Mouse (Mus musculus): ENCODE data around the gene Cacng7. TPM values are rescaled to one million over a fixed set of nuclear protein-coding genes. Genes with fewer than 3 reads are reported as not detected.
A peak's percentile ranks its signal among the peaks of the same experiment; 100 is the strongest.
"Not testable (repeated sequence)": the region's sequence is repeated elsewhere in the genome, so short reads cannot be mapped to it uniquely, and the experiment has no call there.

The Cacng7 gene
- total RNA-seq, 2 experiments from 2014 or later: 128 to 138 TPM

GRCm38 (mm10) chr7:3390413-3391080 lies 57.8 kb downstream of the Cacng7 start, which contains the start of gene Cacng8:
Gene Cacng8, plus strand, starts transcription at chr7:3390683.
- peak within 1 kb of the TSS; percentile 60 for H3K4me3 ChIP-seq
- H3K27ac ChIP-seq: peak within 1 kb of the TSS; percentile 96
- no peak for DNase-seq (ENCODE audit: low spot score in 2 of 2)
- no peak for TF ChIP-seq CTCF (conservative IDR thresholded peaks at IDR 0.05)

GRCm38 (mm10) chr7:3391081-3391451 lies 58.3 kb downstream of the Cacng7 start:
- no peak for TF ChIP-seq CTCF (conservative IDR thresholded peaks at IDR 0.05)
- DNase-seq (ENCODE audit: low spot score in 2 of 2): no peak

GRCm38 (mm10) chr7:3391809-3392208 lies 59.1 kb downstream of the Cacng7 start:
- no peak for TF ChIP-seq CTCF (conservative IDR thresholded peaks at IDR 0.05)
- peak overlapping the region; percentile 60 for H3K4me3 ChIP-seq
- H3K27ac ChIP-seq: peak overlapping the region; percentile 96
- DNase-seq (ENCODE audit: low spot score in 2 of 2): peak in 1 of 2 experiments; percentile 58

More at GRCm38 (mm10) chr7:3391081-3391451, 58.3 kb downstream of the Cacng7 start:
- Histone ChIP-seq H3K27ac (peak overlapping the region; percentile 96), H3K4me3 (peak overlapping the region; percentile 60)

GRCm38 (mm10) chr7:3397355-3397754 lies 64.6 kb downstream of the Cacng7 start:
- DNase-seq (ENCODE audit: low spot score in 2 of 2): no peak

GRCm38 (mm10) chr7:3397797-3398196 lies 65.0 kb downstream of the Cacng7 start:
- Histone ChIP-seq H3K4me3 (peak overlapping the region; percentile 60), H3K27ac (peak overlapping the region; percentile 46; the same call in 1 of the 2 replicates)
- DNase-seq (ENCODE audit: low spot score in 2 of 2): no peak
- TF ChIP-seq CTCF (conservative IDR thresholded peaks at IDR 0.05): no peak

More at GRCm38 (mm10) chr7:3397355-3397754, 64.6 kb downstream of the Cacng7 start:
- Histone ChIP-seq H3K4me3 (peak overlapping the region; percentile 60), H3K27ac (peak overlapping the region; percentile 46; the same call in 1 of the 2 replicates)
- no peak for TF ChIP-seq CTCF (conservative IDR thresholded peaks at IDR 0.05)

- TF ChIP-seq CTCF (conservative IDR thresholded peaks at IDR 0.05): peak; percentile 55
- DNase-seq (ENCODE audit: low spot score in 2 of 2); H3K27ac ChIP-seq: not testable (repeated sequence)
- H3K4me3 ChIP-seq: peak overlapping the region; percentile 60; the same call in 1 of the 2 replicates
Measured at GRCm38 (mm10) chr7:3398363-3398762, 65.6 kb downstream of the Cacng7 start.

GRCm38 (mm10) chr7:3399937-3400336 lies 67.2 kb downstream of the Cacng7 start:
- Histone ChIP-seq H3K4me3 (no peak overlapping the region), H3K27ac (no peak overlapping the region)
- DNase-seq (ENCODE audit: low spot score in 2 of 2): no peak
- no peak for TF ChIP-seq CTCF (conservative IDR thresholded peaks at IDR 0.05)

GRCm38 (mm10) chr7:3409729-3410520 lies 77.2 kb downstream of the Cacng7 start:
- Histone ChIP-seq H3K4me3 (no peak overlapping the region), H3K27ac (no peak overlapping the region)
- no peak for DNase-seq (ENCODE audit: low spot score in 2 of 2)
- no peak for TF ChIP-seq CTCF (conservative IDR thresholded peaks at IDR 0.05)

GRCm38 (mm10) chr7:3411160-3411941 lies 78.6 kb downstream of the Cacng7 start:
- H3K4me3 ChIP-seq: peak overlapping the region; percentile 51
- no peak for DNase-seq (ENCODE audit: low spot score in 2 of 2)
- H3K27ac ChIP-seq: peak overlapping the region; percentile 72
- TF ChIP-seq CTCF (conservative IDR thresholded peaks at IDR 0.05): 0 out of 2 replicates have a peak, but pooled peaks have one; percentile 25

- Histone ChIP-seq H3K4me3 (peak overlapping the region; percentile 51), H3K27ac (peak overlapping the region; percentile 72)
- peak; percentile 69 for TF ChIP-seq CTCF (conservative IDR thresholded peaks at IDR 0.05)
- no peak for DNase-seq (ENCODE audit: low spot score in 2 of 2)
Measured at GRCm38 (mm10) chr7:3412036-3412435, 79.3 kb downstream of the Cacng7 start.

- no peak for TF ChIP-seq CTCF (conservative IDR thresholded peaks at IDR 0.05)
- no peak for DNase-seq (ENCODE audit: low spot score in 2 of 2)
- H3K27ac ChIP-seq: peak overlapping the region; percentile 86
- H3K4me3 ChIP-seq: peak overlapping the region; percentile 49
Measured at GRCm38 (mm10) chr7:3414888-3415287, 82.1 kb downstream of the Cacng7 start.

GRCm38 (mm10) chr7:3415378-3415777 lies 82.6 kb downstream of the Cacng7 start:
- DNase-seq (ENCODE audit: low spot score in 2 of 2): no peak
- Histone ChIP-seq H3K27ac (peak overlapping the region; percentile 86), H3K4me3 (peak overlapping the region; percentile 49)
- TF ChIP-seq CTCF (conservative IDR thresholded peaks at IDR 0.05): no peak

Small RNA genes lying within 50 kb of the gene (microRNA-seq; reads per million reads assigned to microRNA genes)
- gene Gm23450: 871 to 1,049 reads per million in 2 experiments

Other genes starting within 250 kb of the Cacng7 start
- gene AU018091, start 163.8 kb upstream of the Cacng7 start, total RNA-seq (2021): not detected
- not detected for gene Nlrp12, start 83.2 kb upstream of the Cacng7 start, total RNA-seq (2021)
- gene Myadm, start 43.9 kb upstream of the Cacng7 start, total RNA-seq (2021): 10 to 100 TPM; 52.5 to 60.1 TPM
- 100 to 1,000 TPM; 518 to 547 TPM for gene Prkcg, start 43.8 kb upstream of the Cacng7 start, total RNA-seq (2021)
- gene Cacng8, start 57.7 kb downstream of the Cacng7 start, total RNA-seq (2021): 100 to 1,000 TPM; 411 to 415 TPM
- gene Cacng6, start 91.2 kb downstream of the Cacng7 start, total RNA-seq (2021): 1 to 10 TPM; 1.9 to 2.2 TPM
- gene Tarm1, start 169.7 kb downstream of the Cacng7 start, total RNA-seq (2021): not detected